Mouse (Mus musculus): ENCODE data around the gene Myzap.

Myzap gene

DNA sequence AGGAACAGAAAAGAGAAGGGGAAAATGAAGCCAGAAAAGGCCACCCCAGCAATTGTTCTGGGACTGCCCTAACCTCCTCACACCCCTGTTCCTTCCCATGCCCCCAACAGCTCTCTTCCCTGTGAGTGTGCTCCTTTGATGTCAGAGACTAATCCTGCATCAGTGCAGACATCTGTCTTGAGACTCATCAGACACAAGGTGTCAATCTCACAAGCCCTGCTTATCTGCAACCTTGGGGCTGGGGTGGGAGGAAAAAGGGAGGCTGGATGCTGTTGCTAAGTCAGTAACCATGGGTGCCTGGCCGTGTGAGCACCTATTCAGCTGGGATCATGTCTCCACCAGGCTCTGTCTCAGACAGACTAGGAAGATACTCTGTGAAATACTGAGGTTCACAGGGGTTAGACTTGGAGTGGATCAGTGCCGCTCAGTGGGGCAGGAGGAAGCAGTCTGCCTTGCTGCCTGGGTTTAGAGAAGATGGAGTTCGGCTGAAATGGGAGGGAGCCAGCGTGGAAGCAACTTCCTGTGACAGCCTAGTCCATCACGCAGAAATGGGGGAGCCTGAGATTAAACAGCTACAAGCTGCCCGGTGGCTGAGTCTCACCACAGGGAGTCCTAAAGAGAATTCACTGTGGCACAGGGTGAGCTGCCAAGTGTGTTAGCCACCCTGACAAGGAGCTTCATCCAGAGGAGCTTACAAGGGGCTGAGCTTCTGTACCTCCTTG is 12.9 kb upstream of the Myzap start:
- DNase-seq (ENCODE audit: low spot score in 2 of 2), result no peak

DNA sequence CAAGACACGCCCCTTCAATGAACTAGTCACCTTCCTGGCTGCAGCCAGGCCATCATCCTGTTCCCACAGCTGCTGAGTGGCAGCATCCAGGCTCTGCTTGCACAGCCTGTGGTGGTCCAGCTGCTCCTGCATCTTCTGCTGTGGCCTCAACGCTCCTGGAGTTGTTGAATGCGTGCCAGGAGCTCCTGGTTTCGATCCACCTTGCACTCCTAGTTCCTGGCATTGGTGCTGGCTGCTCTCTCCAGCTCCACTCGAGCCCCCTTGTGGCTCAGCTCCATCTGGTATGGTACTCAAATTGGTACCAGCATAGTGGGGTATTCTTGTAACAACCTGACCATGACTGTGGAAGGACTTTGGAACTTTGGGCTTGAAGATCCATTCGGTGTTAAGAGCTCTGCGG is 7.7 kb upstream of the Myzap start:
- DNase-seq (ENCODE audit: low spot score in 2 of 2), result no peak

DNA sequence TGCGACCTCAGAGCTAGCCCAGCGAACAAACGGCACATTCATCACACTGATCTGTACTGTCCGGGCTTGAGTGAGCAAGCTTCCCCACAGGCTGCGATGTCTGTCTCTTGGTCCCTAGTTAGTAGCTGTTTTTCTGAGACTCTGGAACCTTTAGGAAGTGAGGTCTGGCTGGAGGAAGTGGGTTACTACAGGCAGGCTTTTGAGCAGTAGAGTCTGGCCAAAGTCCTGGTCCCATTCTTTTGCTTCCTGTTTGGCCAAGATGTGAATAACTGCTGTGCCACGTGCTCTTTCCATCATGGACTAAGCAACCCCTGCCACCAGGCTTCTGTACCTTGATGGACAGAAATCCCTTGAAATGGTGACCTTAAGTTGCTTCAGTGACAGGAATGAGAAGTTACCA is 4.7 kb upstream of the Myzap start:
- DNase-seq (ENCODE audit: low spot score in 2 of 2), result no peak

DNA sequence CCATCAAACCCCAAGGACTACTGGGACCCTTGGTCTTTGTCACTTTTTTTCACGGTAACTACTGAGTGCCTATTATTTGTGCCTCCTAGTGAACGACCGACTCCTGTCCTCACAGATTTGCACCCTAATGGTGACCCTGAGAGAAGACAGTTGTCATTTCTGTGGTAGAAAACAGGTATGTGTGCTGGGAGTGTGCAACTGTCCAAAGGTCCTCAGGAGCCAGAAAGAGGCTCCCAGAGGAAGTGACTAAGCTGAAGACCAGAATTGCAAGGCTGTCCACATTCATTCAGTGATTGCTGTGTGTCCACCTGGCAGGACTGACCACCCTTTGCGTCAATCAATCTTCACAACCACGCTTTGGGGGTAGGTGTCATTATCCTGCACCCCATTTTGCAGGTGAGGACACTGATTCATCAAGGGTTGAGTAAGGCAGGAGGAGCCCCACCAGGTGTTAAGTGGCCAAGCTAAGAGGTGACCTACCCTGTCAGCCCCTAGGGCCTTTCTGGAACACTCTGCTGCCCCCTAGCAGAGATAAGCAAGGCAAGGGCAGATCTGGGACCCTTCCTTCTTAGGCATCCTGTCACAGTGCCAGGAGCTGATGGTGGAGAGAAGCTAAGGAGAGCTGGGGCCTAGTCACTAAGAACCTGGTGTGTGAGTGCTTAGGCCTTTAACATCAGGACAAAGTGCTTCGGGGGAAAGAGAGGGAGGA is 571 bp upstream of the Myzap start:
- DNase-seq (ENCODE audit: low spot score in 2 of 2), result no peak

DNA sequence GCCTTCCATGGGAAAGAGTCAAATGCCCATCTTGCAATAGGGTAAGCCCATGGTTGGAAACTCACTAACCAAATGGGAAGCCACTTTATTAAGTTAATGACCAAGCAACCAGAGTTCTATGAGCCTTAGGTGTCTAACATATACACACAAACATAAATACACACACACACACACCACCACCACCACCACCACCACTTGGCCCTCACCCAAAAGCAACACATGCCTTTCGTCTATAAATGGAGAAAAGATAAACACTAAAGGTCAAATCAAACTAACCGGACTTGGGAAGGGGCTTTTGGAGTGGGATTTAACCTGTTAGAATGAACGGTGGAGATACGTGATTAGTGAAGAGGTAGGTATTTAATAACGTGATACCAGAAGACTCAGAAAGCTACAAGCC is 1.1 kb downstream of the Myzap start:
- DNase-seq (ENCODE audit: low spot score in 2 of 2), result no peak

DNA sequence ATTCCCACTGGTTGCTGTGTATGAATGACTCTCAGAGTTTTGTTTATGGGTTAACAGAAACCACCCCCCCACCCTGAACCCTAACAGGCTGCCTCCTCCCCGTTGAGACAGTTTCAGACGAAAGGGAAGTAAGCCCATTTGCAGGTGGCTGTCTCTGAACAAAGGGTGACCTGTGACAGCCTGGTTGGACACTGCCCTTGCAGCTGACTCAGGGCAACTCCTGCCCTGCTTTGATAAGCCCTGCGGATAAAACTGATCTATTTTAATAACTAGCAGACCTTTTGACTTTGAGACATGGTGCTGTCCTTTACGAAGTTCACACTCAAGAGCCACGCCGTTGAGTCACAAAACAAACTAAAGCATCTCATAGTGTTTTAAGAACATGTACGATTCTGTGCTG is 2.4 kb downstream of the Myzap start:
- DNase-seq (ENCODE audit: low spot score in 2 of 2), result no peak

DNA sequence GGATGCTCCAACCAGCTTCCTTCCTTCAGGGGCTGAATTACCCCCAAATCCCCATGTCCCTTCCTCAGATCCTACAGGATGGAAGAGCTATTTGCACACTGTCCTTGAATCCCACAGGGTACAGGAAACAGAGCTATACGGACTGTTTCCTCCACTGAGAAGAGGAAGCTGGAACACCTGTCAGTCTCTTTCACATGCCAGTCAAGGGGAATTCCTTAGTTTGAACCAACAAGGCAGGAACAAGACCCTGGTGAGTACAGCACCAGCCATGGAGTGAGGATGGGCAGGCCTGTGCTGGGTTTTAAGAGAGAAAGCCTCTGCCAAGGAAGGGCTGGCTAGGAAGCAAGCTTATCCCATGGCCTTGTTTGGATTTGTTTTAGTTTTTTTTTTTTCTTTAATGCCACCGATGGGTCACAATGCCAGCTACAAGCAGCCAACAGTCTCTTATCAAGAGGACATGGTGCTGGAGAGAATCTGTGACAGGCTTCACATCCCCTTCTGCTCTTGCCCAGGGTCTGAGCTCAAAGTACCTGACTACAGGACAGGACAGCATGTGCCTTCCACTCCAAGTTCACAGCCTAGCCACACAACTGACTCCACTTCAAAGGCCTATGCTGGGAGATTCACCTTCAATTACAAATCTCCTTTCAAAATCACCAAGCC is 3.1 kb downstream of the Myzap start:
- DNase-seq (ENCODE audit: low spot score in 2 of 2), result no peak

DNA sequence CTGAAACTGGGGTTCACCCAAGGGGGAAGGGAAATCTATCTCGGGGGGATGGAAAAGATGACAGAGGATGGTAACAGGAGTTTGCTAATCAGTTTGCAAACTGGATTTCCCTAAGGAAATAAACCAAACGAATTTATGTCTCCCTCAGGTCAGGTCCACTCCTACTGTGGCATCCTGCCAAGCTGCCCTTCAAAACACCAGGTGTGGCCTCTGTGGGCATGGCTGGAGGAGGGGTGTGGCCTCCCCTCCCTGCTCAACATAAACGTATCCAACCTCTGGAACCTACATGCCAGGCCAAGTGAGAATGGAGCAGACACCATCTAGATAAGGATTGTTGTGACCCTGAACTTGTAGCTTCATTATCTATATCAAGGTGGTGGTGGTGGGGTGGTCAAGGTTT is 5.8 kb downstream of the Myzap start:
- DNase-seq (ENCODE audit: low spot score in 2 of 2), result no peak

DNA sequence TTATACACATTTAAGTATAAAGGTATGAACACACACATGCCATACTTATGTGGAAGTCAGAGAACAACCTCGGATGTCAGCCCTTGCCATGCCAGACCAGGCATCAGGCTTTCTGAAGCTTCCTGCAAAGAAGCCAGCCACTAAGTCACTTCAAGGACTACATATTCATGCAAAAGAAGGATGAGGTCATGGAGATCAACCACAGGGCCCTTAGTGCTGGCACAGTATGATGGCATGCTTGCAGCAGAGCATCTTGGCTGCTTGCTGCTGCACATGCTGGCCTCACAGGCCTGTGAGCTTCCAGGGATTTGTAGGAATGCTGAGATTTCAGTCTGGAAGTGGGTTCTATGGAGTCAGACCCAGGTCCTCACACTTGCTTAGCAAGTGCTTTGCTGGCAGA is 9.4 kb downstream of the Myzap start:
- no peak for DNase-seq (ENCODE audit: low spot score in 2 of 2)

DNA sequence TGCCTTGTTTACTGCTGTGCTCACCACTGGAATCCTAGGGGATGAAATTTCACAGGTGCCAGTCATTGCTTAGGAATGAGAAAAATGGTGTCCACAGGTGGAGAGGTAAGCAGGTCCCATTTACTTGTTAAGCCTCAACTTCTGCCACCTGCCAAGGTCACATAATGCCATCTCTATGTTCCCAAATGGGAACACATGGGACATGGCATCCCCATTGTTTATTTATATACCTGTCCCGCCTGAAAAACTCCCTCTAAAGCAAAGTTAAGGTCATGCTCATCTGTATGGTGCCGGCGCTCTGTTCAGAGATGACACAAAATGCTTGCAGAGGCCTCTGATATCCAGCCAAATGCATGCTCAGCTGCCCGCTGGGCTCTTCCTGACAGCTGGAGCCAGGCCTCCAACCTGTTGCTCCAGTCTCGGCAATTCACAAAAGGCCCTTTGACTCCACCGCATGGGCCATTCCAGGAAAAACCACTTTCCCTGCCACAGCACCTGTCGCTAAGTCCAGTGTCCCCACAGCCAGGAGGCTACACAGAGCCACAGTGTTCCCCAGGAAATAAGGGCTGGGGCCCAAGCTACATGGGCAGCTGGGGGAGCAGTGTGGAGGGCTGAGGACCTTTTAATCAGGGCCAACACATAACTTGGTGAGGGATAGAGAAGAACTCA is 13.1 kb downstream of the Myzap start:
- DNase-seq (ENCODE audit: low spot score in 2 of 2), result no peak

DNA sequence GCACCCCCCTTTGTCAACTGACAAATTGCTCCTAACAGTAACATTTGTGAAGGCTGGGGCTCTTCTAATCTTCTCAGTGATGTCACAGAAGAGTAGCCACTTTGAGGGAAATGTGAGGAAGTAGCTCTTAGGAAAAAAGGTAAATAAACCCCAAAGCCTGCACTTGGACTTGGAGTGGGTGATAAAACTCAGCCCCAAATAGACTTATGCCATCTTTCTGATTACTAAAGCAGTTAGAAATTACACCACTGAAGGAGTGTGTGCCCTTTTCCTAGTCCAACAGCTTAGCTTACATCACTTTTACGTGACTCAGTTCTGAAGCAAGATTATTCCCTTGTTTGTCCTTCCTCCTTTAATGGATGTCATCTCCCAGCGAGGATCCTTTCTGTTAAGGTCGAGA is 17.7 kb downstream of the Myzap start:
- DNase-seq (ENCODE audit: low spot score in 2 of 2), result no peak

DNA sequence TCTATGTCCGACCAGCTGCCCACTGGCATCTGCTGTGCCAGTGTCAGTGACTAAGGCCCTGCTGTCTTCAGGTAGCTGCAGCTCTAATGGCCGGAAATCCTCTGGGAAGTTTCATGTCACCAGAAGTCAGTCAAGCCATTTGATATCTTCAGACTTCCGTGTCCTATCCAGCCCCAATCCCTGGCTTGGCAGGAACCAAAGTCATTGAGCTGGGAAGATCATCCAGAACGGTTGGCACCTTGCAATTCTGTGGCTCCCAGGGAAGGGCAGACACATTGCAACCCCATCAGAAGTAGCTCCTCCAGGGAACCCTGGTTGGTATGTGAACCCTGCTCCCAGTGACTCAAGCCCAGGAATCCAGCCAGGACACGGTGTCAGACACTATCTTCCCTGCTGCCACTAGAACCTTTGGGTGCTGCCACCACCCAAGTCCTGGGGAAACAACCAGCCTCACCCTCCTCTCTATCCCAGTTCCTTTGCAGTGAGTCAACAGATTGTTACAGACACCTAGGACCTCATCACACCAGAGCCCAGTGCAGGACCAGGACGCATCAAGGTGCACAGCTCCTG is 18.3 kb downstream of the Myzap start:
- DNase-seq (ENCODE audit: low spot score in 2 of 2), result no peak

DNA sequence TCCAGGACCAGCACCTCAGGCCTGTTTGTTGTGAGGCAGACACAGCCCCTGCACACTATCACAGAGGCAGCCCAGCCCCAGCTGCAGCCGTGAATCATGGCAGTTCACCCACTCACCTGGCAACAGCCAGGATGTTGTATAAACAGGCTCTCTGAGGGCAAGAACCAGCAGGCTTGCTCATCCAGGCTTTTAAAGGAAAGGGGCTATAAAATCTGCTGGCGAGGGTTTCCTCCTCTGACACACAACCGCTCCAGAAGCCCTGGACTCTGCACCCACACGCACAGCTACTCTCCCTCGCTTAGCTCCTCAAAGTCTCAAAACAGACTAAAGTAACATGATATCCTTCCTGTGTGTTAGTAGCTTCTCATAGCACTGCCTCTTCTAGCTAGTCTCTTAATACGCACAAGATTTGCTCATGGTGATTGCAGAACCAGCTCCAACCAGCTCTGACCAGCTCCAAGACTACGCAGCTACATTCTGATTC is 21.0 kb downstream of the Myzap start:
- DNase-seq (ENCODE audit: low spot score in 2 of 2), result no peak

DNA sequence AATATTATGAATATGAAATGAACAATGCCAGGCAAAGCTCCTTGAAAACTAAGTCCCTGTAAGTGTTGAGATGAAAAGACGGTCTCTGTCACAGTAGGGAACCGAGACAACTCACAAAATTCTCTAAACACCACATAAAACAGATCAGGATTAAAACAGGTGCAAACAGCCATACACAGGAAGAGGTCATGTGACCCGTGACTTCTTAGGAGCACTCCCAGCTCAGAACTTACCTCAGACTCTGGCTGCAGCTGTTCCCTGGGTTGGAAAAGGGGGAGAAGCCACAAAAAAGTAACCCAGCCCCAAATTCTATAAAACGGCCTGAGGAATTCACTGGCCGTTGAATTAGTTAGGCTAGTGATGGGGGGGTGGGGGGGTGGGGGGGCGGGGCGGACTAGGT is 22.0 kb downstream of the Myzap start:
- no peak for DNase-seq (ENCODE audit: low spot score in 2 of 2)

DNA sequence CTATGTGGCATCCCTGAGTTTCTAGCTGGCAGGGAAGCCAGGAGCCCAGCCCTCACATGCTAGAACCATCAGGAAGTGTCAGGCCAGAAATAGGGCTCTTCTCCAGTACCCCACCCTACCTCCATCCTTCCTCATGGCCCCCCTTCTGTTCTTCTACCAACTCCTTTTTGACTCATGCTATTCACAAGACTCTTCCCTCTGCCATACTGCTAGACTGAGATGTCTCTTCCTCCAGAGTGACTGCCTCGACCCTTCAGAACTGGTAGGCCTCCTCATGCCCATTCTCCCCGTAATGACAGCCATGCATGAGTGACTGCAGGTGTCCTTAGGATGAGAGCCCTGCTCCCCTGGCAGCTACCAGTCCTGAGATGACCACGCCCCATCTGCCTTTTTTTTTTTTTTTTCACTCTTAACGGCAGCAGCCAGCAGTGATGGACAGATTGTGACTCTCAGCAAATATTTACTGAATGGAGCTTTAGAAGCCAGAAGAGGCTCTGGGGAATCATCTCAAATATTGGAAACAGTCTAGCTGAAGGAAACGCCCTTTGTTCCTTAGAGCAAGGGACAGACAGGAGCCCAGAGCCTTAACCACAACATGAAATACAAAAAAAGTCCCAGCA is 23.7 kb downstream of the Myzap start:
- DNase-seq (ENCODE audit: low spot score in 2 of 2), result no peak

DNA sequence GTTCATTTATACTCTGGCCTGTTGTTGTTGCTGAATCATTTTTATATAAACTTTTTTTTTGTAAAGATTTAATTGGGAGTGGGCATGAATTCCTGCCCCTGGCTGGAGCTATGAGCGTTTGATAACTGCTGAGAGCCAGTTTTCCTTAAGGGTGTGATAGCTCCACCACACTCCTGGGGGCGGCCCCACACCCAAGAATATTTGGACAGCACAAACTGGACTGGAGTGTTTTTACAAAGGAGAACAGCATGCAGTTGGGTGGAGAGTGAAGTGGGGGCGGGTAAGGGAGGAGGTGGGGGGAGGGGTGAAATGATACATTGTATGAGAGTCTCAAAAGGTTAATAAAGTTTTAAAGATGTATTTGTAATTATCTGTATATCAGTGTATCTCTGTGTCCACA is 24.8 kb downstream of the Myzap start:
- DNase-seq (ENCODE audit: low spot score in 2 of 2), result no peak

DNA sequence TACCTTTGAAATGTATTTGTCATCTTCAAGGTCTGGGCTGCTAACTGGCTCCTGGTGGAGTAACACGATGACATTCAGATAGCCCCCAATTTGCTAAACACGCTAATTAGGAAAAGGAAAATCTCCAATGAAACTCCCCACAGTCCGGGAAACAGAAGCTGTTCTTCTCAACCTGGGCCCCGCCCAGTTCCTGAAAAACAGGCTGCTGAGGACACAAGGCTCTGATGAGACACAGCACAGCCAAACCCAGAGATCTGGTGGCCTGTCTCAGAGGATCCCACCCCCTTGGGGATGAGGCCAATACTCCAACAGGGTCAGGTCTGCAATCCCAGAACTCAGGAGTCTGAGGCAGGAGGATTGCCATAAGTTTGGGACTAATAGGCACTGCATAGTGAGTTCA is 25.4 kb downstream of the Myzap start:
- DNase-seq (ENCODE audit: low spot score in 2 of 2), result no peak

DNA sequence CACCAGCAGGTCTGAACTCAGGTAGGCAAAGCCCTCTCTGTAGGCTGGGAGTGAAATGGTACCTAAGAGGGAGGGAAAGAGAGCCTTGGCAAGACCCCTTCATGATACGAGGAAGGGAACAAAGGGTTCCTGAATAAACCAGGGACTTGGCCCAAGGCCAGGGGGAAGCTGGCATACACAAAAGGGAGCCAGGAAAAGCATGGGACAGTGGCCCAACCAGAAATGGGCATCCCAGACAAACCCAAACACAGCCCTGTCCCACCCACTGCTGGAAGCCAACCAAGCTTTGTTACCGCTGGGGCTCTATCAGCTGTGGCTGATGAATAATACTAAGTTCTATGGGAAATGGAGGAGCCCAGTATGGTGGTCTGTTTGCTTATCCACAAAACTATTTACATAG is 34.4 kb downstream of the Myzap start:
- DNase-seq (ENCODE audit: low spot score in 2 of 2), result peak in 1 of 2 experiments; percentile 25

DNA sequence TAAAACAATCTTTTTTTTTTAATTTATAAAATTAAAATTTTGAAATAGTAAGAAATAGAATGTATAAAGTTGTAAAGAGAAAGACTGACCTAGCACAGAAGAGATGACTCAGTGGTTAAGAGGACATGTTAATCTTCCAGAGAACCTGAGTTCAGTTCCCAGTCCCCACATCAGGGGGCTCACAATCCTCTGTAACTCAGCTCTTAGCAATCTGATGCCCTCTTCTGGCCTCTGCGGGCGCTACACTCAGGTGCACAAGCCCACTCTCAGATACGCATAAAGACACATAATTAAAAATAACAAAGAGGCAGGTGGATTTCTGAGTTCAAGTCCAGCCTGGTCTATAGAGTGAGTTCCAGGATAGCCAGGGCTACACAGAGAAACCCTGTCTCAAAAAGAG is 38.2 kb downstream of the Myzap start:
- no peak for DNase-seq (ENCODE audit: low spot score in 2 of 2)

DNA sequence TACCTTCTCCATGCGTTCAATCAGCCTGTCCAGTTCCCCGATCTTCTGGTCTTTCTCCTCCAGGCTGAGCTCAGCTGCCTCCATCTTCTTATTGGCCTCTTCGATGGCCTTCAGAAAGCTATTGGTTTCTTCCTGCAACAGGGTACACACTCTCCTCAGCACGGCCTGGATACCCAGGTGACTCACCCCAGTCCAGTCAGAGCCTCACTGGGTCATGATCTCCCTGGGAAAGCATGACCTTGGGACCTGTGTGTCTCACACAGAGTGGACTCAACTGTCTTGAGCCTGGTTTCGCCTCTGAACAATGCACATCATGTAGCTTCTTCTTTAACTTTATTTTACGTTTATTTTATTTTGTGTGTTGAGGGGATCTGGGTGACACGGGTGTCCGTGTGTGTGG is 42.0 kb downstream of the Myzap start:
- DNase-seq (ENCODE audit: low spot score in 2 of 2), result no peak

DNA sequence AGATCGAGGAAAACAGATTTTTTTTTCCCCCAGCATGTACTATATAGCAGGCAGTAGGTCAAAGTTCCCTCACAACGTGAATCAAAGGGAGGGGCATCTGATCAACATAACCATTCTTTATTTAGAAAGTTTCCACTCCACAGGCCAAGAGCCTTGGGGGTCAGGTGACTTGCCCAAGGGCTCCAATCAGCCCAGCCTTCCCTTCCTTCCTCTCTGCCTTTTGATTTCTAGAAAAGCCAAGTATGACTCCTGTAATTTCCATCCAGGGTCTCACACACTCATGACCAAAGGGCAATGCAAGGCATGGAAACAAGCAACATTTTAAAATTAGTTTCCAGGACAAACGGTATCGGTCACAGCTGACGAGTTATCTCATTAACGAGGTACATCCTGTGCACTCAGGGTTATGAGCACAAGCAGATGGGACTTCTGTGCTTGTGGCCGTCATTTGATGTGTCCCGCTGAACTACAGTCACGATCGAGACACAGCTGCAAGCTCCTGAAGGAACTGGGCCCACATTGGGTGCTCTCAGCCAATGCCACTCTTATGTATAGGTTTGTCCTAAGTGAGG is 44.4 kb downstream of the Myzap start:
- no peak for DNase-seq (ENCODE audit: low spot score in 2 of 2)

Data from urinary bladder, postnatal 4 days (tissue).